Mouse (Mus musculus): ENCODE measurements at regions not wholly inside any gene's neighbourhood (a gene's known extent, or its start where the extent isn't known, plus 50 kb on each side); places are given as distances from the start of the nearest gene placed in this dataset.

- Histone ChIP-seq H3K9me3 (ENCODE audit: control insufficient read depth, low read length) (no peaks in the 10 kb centered on the region), H3K27ac (no peak overlapping the region), H3K36me3 (replicated peaks; ENCODE audit: control insufficient read depth, insufficient read depth) (no peaks in the 10 kb centered on the region), H3K9ac (no peak overlapping the region), H3K27me3 (ENCODE audit: control insufficient read depth, insufficient read depth, low read length) (no peaks in the 10 kb centered on the region), H3K4me2 (replicated peaks) (no peak overlapping the region), H3K4me3 (replicated peaks; ENCODE audit: low read length) (no peak overlapping the region), H3K4me1 (replicated peaks; ENCODE audit: control insufficient read depth, insufficient read depth, low read length) (no peaks in the 10 kb centered on the region)
- 81% methylated on average over 9 of the region's 9 CpGs for WGBS
- ATAC-seq (ENCODE audit: low FRiP score): no peak
- no peak for DNase-seq (ENCODE audit: low spot score)
Observed at GRCm38 (mm10) chr5:74121861-74122630, 53.8 kb upstream of the Usp46 start.

- H3K27ac ChIP-seq: no peak overlapping the region
- WGBS: 65% methylated on average over 32 of the region's 32 CpGs
- no peak overlapping the region for H3K9ac ChIP-seq
Observed at GRCm38 (mm10) chr5:74126015-74126896, 58.0 kb upstream of the Usp46 start.

GRCm38 (mm10) chr5:74127518-74127917 lies 59.3 kb upstream of the Usp46 start:
- Histone ChIP-seq H3K4me3 (replicated peaks; ENCODE audit: low read length) (no peak overlapping the region), H3K36me3 (replicated peaks; ENCODE audit: control insufficient read depth, insufficient read depth) (no peaks in the 10 kb centered on the region), H3K9ac (no peak overlapping the region), H3K4me2 (replicated peaks) (no peak overlapping the region), H3K27ac (no peak overlapping the region), H3K27me3 (ENCODE audit: control insufficient read depth, insufficient read depth, low read length) (no peaks in the 10 kb centered on the region), H3K4me1 (replicated peaks; ENCODE audit: control insufficient read depth, insufficient read depth, low read length) (no peaks in the 10 kb centered on the region), H3K9me3 (ENCODE audit: control insufficient read depth, low read length) (no peaks in the 10 kb centered on the region)
- ATAC-seq (ENCODE audit: low FRiP score) (no peak), DNase-seq (ENCODE audit: low spot score) (no peak)
- 93% methylated on average over 6 of the region's 6 CpGs for WGBS

More at GRCm38 (mm10) chr5:74126015-74126896, 58.0 kb upstream of the Usp46 start:
- Histone ChIP-seq H3K36me3 (replicated peaks; ENCODE audit: control insufficient read depth, insufficient read depth) (no peaks in the 10 kb centered on the region), H3K4me1 (replicated peaks; ENCODE audit: control insufficient read depth, insufficient read depth, low read length) (no peaks in the 10 kb centered on the region), H3K4me3 (replicated peaks; ENCODE audit: low read length) (peak overlapping the region; percentile 31), H3K9me3 (ENCODE audit: control insufficient read depth, low read length) (no peaks in the 10 kb centered on the region), H3K4me2 (replicated peaks) (peak overlapping the region; percentile 37), H3K27me3 (ENCODE audit: control insufficient read depth, insufficient read depth, low read length) (no peaks in the 10 kb centered on the region)
- peak; percentile 90 for ATAC-seq (ENCODE audit: low FRiP score)
- DNase-seq (ENCODE audit: low spot score): peak; percentile 63

- no peak overlapping the region for H3K27ac ChIP-seq
- H3K9ac ChIP-seq: no peak overlapping the region
- no peak overlapping the region for H3K4me2 ChIP-seq (replicated peaks)
- no peaks in the 10 kb centered on the region for H3K9me3 ChIP-seq (ENCODE audit: control insufficient read depth, low read length)
- H3K4me1 ChIP-seq (replicated peaks; ENCODE audit: control insufficient read depth, insufficient read depth, low read length): no peaks in the 10 kb centered on the region
- no peaks in the 10 kb centered on the region for H3K27me3 ChIP-seq (ENCODE audit: control insufficient read depth, insufficient read depth, low read length)
- DNase-seq (ENCODE audit: low spot score): no peak
- H3K36me3 ChIP-seq (replicated peaks; ENCODE audit: control insufficient read depth, insufficient read depth): no peaks in the 10 kb centered on the region
- ATAC-seq (ENCODE audit: low FRiP score): no peak
- H3K4me3 ChIP-seq (replicated peaks; ENCODE audit: low read length): no peak overlapping the region
Observed at GRCm38 (mm10) chr5:74129636-74130035, 61.4 kb upstream of the Usp46 start.

- Histone ChIP-seq H3K36me3 (replicated peaks; ENCODE audit: control insufficient read depth, insufficient read depth) (no peaks in the 10 kb centered on the region), H3K4me2 (replicated peaks) (no peak overlapping the region), H3K9me3 (ENCODE audit: control insufficient read depth, low read length) (no peaks in the 10 kb centered on the region), H3K9ac (no peak overlapping the region), H3K4me1 (replicated peaks; ENCODE audit: control insufficient read depth, insufficient read depth, low read length) (no peaks in the 10 kb centered on the region), H3K4me3 (replicated peaks; ENCODE audit: low read length) (no peak overlapping the region), H3K27me3 (ENCODE audit: control insufficient read depth, insufficient read depth, low read length) (no peaks in the 10 kb centered on the region), H3K27ac (no peak overlapping the region)
- no peak for DNase-seq (ENCODE audit: low spot score)
- ATAC-seq (ENCODE audit: low FRiP score): no peak
- 62% methylated on average over 8 of the region's 8 CpGs for WGBS
Observed at GRCm38 (mm10) chr5:74132671-74133070, 62.4 kb upstream of the Rasl11b start.

GRCm38 (mm10) chr5:74136377-74136776 lies 58.7 kb upstream of the Rasl11b start:
- H3K9ac ChIP-seq: no peak overlapping the region
- no peaks in the 10 kb centered on the region for H3K4me1 ChIP-seq (replicated peaks; ENCODE audit: control insufficient read depth, insufficient read depth, low read length)
- no peak for ATAC-seq (ENCODE audit: low FRiP score)
- H3K27me3 ChIP-seq (ENCODE audit: control insufficient read depth, insufficient read depth, low read length): no peaks in the 10 kb centered on the region
- WGBS: 82% methylated on average over 5 of the region's 5 CpGs
- DNase-seq (ENCODE audit: low spot score): no peak
- no peak overlapping the region for H3K4me2 ChIP-seq (replicated peaks)
- no peaks in the 10 kb centered on the region for H3K36me3 ChIP-seq (replicated peaks; ENCODE audit: control insufficient read depth, insufficient read depth)
- no peak overlapping the region for H3K27ac ChIP-seq
- H3K9me3 ChIP-seq (ENCODE audit: control insufficient read depth, low read length): no peaks in the 10 kb centered on the region
- H3K4me3 ChIP-seq (replicated peaks; ENCODE audit: low read length): no peak overlapping the region

- 51% methylated on average over 5 of the region's 5 CpGs for WGBS
- no peaks in the 10 kb centered on the region for H3K9me3 ChIP-seq (ENCODE audit: control insufficient read depth, low read length)
- H3K4me2 ChIP-seq (replicated peaks): no peak overlapping the region
- DNase-seq (ENCODE audit: low spot score) (no peak), ATAC-seq (ENCODE audit: low FRiP score) (no peak)
- no peaks in the 10 kb centered on the region for H3K36me3 ChIP-seq (replicated peaks; ENCODE audit: control insufficient read depth, insufficient read depth)
- H3K27ac ChIP-seq: no peak overlapping the region
- H3K4me3 ChIP-seq (replicated peaks; ENCODE audit: low read length): no peak overlapping the region
- H3K27me3 ChIP-seq (ENCODE audit: control insufficient read depth, insufficient read depth, low read length): no peaks in the 10 kb centered on the region
- no peak overlapping the region for H3K9ac ChIP-seq
- H3K4me1 ChIP-seq (replicated peaks; ENCODE audit: control insufficient read depth, insufficient read depth, low read length): no peaks in the 10 kb centered on the region
Observed at GRCm38 (mm10) chr5:74136868-74137439, 58.1 kb upstream of the Rasl11b start.

- 88% methylated on average over 4 of the region's 4 CpGs for WGBS
- Histone ChIP-seq H3K9me3 (ENCODE audit: control insufficient read depth, low read length) (no peaks in the 10 kb centered on the region), H3K4me3 (replicated peaks; ENCODE audit: low read length) (no peak overlapping the region), H3K27ac (no peak overlapping the region), H3K4me1 (replicated peaks; ENCODE audit: control insufficient read depth, insufficient read depth, low read length) (no peaks in the 10 kb centered on the region), H3K9ac (no peak overlapping the region), H3K36me3 (replicated peaks; ENCODE audit: control insufficient read depth, insufficient read depth) (no peaks in the 10 kb centered on the region), H3K4me2 (replicated peaks) (no peak overlapping the region), H3K27me3 (ENCODE audit: control insufficient read depth, insufficient read depth, low read length) (no peaks in the 10 kb centered on the region)
- DNase-seq (ENCODE audit: low spot score): no peak
- ATAC-seq (ENCODE audit: low FRiP score): no peak
Observed at GRCm38 (mm10) chr5:74143994-74144393, 51.1 kb upstream of the Rasl11b start.

- no peaks in the 10 kb centered on the region for H3K27me3 ChIP-seq (ENCODE audit: control insufficient read depth, insufficient read depth, low read length)
- no peak overlapping the region for H3K4me3 ChIP-seq (replicated peaks; ENCODE audit: low read length)
- DNase-seq (ENCODE audit: low spot score) (no peak), ATAC-seq (ENCODE audit: low FRiP score) (no peak)
- H3K27ac ChIP-seq: no peak overlapping the region
- no peaks in the 10 kb centered on the region for H3K4me1 ChIP-seq (replicated peaks; ENCODE audit: control insufficient read depth, insufficient read depth, low read length)
- H3K4me2 ChIP-seq (replicated peaks): no peak overlapping the region
- 89% methylated on average over 5 of the region's 5 CpGs for WGBS
- no peaks in the 10 kb centered on the region for H3K9me3 ChIP-seq (ENCODE audit: control insufficient read depth, low read length)
- no peaks in the 10 kb centered on the region for H3K36me3 ChIP-seq (replicated peaks; ENCODE audit: control insufficient read depth, insufficient read depth)
- no peak overlapping the region for H3K9ac ChIP-seq
Observed at GRCm38 (mm10) chr5:74144765-74145164, 50.3 kb upstream of the Rasl11b start.

Measured in hindbrain, embryonic 14.5 days (tissue).